Mouse (Mus musculus) frontal cortex, adult (tissue): Measurements from ENCODE around the gene C1galt1.

Source experiments
- ATAC-seq: cut with Nextera tagmentation; 2 replicates; pipeline ENCODE4 v1.9.2; 2017; ENCODE audit warnings: mild to moderate bottlenecking, moderate library complexity, mixed read lengths; ENCODE audit not compliant: low TSS enrichment

The C1galt1 gene

DNA sequence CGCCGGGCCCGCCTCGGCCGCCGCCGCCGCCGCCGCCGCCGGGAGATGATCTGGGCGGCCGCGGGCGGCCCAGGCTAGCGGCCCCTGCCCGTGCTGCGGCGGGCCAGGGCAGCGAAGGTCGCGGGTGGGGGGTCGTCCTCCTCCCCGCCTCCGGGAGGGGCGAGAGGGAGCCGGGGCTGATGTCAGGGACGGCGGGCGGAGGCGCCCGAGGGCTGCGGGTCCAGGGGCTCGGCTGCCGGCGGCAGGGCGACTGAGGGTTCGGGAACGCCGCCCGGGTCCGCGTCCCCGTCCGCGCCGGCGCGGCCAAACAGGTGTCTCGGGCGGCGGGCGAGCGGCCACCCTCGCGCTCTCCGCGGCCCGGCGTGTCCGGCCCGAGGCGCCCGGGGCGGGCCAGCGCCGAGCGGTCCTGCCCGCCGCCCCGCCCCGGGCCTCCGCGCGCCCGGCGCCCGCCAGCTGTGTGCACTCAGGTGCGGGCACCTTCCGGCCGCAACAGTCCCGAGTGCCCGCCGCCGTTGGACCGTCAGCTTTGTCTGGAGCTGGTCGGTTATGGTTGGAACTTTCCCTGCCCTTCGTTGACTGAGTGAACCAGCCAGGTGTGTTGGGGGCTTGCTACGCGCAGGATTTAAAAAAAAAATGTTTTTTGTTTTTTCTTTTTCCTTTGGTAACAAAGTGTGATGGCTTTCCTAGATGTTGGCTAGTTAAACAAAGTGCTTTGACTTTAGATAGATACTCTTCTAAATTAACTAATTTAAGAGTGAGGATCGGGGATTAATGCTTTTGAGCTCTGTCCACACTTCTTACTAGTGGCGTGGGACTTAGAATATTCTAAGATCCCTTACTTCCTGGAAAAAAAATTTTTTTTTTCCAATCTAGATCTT lies at the start of gene C1galt1:
Gene C1galt1 (plus strand): TSS at position 41 of the 878 bp plus-strand sequence.
- peak; percentile 55 for ATAC-seq

DNA sequence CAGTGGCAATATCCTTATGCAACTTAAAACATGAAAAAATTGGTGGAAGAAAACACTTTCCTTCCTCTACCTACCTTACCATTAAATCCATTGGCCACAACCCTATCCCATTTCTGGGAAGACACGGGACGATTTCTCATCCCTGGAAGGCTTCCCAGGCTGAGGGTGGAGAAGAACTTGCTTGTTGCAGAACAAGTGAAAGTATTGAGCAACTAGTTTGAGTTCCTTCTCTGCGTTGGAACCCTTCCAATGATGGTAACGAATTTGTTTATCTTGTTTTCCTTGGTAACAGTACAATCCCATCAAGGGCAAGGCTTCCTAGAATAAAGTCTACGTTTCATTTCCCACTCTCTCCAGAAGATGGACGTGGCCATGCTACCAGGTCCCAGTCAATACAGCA lies 44.7 kb upstream of the C1galt1 start:
- no peak for ATAC-seq

GRCm38 (mm10) chr6:7803765-7804542 lies 40.7 kb upstream of the C1galt1 start:
- no peak for ATAC-seq

DNA sequence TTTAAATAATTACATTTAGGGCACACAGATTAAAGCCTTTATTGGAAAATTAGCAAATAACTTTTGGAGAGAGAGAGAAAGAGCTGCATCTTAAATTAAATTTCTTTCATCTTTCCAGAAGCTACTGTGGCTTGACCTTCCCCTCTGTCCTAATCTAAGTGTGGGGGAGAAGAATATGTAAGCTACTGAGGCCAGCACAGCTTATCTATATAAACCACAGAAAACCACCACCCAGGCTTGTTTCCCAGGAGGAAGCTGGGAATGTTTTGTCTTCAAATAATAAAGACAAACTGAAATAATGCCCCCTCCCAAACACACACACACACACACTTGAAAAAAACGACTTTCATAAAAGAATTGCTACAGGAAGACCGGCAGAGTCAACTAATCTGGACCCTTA lies 30.5 kb upstream of the C1galt1 start:
- no peak for ATAC-seq

DNA sequence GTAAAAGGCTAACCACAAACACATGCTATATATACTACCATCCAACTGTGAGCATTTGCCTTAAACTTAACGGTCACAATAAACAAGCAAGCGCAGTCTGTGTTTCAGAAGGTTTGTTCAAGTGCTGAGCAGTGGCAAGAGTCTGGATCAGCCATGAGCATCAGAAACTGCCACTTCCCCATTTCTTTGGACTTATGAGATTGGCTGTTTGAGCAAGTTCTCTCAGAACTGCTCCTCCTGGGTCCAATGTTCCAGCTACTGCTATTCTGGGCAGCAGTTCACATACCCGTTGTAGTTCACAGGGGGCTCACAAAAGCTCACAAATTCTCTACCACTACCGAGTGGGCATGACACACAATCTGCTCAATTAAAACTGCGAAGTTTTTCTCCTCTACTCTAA lies 28.4 kb upstream of the C1galt1 start:
- ATAC-seq, result no peak

DNA sequence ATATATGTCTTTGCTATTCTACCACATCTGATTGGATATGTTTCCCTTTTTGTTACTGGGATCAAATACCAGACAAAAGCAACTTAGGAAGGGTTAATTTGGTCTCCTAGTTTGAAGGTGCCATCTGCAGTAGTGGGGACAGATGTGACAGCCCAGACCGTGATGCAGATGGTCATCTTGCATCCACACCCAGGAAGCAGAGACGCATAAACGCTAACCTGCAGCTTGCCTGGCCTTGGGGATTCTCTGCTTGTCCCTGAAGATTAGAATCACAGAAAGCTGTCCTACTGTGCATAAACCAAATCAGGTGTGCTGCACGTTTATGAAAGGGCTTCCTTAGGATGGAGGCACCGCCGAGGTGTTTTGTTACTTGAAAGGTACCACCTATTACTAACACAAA lies 22.0 kb upstream of the C1galt1 start:
- ATAC-seq, result no peak

- ATAC-seq, result no peak
Observed at GRCm38 (mm10) chr6:7830793-7831192, 13.8 kb upstream of the C1galt1 start.

DNA sequence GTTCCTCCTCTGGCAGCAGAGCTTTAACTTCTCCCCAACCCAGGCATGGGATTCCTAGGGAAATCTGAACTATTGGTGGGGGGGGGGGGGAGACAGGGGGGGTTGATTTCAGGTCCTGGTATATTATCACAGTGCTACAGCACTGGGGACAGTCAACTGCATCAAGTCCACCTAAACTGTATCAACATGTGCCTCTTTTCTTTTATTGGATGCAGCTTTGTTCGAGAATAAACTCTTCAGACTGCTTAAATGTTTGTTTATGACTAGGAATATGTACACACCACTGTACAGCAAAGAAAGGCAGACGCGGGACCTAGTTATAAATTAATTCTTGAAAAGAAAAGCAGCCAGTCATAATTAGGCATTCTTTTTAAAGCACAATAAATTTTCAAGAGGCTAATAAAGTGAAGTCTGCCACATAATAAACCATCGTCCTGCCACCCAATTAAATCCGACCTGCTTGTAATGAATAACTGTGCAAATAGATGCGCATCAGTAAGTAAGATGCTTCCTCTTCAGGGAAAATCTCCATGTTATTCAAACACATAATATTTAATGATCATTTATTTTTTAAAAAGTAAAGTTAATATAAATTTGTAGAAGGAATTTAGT lies 12.0 kb upstream of the C1galt1 start:
- ATAC-seq, result no peak

GRCm38 (mm10) chr6:7843726-7844411 lies 773 bp upstream of the C1galt1 start:
- peak; percentile 39 for ATAC-seq

DNA sequence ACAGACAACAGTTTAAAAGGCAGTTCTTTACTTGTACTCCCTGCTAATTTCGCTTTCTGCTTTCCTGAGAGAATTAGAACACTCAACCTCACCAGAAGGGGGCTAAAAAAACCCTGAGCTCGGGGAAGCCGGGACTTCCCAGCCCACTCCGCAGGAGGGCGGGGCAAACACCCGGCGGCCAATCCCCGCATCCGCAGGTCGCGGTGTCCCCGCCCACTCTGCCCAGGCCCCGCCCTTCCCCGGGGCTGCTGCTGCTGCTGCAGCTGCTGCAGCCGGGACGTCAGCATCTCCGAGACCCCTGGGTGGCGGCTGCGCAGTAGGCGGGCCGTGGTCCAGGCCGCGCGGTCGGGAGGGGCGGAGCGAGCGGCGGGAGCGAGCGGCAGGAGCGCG lies 235 bp upstream of the C1galt1 start:
- peak; percentile 97 for ATAC-seq

GRCm38 (mm10) chr6:7845680-7846017 lies 1.0 kb downstream of the C1galt1 start:
- no peak for ATAC-seq

DNA sequence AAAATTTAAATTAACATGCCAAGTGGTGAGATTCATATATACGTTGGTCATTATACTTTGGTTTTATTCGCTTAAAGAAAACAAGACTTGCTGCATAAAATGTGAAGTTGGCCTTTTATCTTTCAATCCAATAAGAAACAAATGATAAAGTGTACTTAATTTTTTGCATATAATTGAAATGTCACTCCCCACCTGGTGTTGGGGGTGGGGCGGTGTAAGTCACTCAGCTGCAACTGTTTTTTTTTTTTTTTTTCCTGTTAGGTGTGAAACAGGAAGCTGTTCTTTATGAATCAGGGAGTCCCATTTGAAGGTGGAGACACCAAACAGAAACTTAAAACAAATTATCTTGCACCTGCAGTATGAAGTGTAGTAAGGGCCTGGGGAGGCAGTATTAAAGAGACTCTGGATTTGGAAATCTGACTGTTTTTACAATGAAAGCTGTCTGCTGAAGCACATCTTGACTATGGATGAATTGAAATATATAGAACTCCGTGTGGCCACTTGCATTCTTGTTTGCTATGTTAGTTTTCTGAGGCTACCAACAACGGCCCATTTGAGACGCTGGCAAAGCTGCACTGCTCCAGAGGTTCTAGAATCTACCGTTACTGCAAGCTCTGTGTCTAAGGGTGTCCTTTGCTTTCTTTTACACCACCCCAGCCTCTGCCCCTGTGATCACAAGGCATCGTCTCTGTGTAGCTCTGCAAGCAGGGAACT lies 2.2 kb downstream of the C1galt1 start:
- no peak for ATAC-seq

GRCm38 (mm10) chr6:7847890-7848508 lies 3.4 kb downstream of the C1galt1 start:
- no peak for ATAC-seq

GRCm38 (mm10) chr6:7848714-7849113 lies 4.1 kb downstream of the C1galt1 start:
- ATAC-seq, result no peak

- no peak for ATAC-seq
Observed at GRCm38 (mm10) chr6:7851036-7851435, 6.4 kb downstream of the C1galt1 start.

DNA sequence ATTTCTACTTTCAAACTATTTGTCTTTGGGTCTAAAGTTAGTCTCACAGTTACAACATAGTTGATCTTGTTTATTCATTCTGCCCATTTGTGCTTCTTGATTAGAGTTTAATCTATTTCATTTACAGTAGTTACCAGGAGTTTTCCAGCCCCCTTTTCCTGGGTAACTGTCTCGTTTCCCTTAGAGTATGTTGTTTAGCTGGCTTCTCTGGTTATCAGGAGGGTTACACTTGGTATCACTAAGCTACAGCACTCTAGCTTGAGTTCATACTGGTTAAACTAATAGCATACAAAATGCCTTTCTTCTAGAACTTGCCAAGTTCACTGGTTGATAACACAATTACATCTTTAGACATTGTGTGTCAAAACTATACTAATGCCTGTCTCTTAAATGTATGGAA lies 8.3 kb downstream of the C1galt1 start:
- ATAC-seq, result no peak

DNA sequence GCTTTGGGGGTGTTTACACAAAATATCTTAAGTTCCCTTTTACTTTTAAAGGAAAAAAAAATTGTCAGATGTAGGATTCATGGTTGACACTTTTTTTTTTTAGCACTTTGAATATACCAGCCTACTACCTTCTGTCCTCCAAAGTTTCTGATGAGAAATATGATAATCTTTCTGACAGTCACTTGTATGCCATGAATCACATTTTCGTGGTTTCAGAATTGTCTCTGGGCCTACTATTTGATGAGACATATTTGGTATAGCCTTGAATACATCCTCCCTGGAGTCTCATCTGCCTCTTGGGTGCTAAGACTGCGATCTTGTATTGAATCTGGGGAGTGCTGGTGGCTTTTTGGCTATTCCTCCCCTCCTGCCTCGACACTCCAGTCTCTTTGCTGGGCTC lies 8.8 kb downstream of the C1galt1 start:
- peak; percentile 89 for ATAC-seq

GRCm38 (mm10) chr6:7856682-7857290 lies 12.1 kb downstream of the C1galt1 start:
- ATAC-seq, result no peak

DNA sequence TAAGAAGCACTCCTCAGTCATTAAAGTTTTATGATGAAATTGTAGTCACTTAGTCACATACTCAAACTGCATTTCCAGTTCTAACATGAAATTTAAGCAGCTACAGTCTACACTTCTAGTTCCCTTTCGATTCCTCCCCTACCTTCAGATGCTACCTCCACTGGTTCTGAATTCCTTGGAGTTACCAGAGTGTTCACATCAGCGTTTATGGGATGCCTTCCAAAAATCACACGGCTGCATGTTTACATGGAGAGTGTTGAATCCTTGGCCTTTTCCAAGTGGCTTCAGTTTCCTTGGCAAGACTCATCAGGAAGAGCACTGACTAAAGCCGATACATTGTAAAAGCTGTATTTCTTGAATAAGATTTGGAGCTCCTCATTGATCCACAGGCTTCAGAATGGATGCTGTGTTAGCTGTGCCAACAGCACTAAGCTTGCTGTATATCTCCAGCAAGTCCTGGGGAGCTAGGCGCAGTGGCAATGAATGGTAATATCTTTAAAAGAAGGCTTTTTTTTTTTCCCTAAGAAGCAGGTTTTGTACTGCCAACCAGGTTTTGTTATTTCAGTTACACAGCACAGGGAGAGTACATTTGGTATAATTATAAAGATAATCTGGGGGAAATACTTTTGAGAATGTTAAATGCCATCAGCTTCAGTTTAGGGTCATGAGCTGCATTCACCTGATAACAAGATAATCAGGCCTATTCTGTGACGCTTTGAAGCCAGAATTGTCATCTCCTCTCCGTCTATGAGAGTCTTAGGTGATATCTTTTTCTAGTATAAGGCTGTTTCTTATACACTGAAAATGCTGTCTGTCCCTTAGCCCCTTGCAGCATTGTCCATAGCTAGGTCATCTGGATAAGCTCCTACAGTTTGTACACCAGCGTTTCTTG lies 13.0 kb downstream of the C1galt1 start:
- ATAC-seq, result no peak

- no peak for ATAC-seq
Observed at GRCm38 (mm10) chr6:7858586-7858985, 13.9 kb downstream of the C1galt1 start.
